Mouse (Mus musculus) heart, adult 2 months (tissue): Measurements from ENCODE around the gene Snrpd2. TPM values are rescaled to one million over a fixed set of nuclear protein-coding genes. Genes with fewer than 3 reads are reported as not detected.
"Not testable (repeated sequence)": the region's sequence is repeated elsewhere in the genome, so short reads cannot be mapped to it uniquely, and the experiment has no call there.

Experiments used
- DNase-seq, 2 experiments: peaks; one replicate each; pipeline ENCODE4 v3.0.0; 2021
- H3K27ac ChIP-seq: fragments of 200-600 bp; 2 replicates; pipeline ENCODE4 v1.8.1; 2022
- H3K27me3 ChIP-seq: fragments of 200-500 bp; 2 replicates; pipeline ENCODE4 v1.6.1; 2012; ENCODE audit warnings: mild to moderate bottlenecking, low read length, inconsistent platforms, mixed read lengths; ENCODE audit not compliant: control insufficient read depth, insufficient read depth
- H3K36me3 ChIP-seq: fragments of 200-500 bp; 2 replicates; pipeline ENCODE4 v1.6.1; 2012; ENCODE audit warnings: low read length, inconsistent platforms; ENCODE audit not compliant: control insufficient read depth, insufficient read depth
- H3K4me1 ChIP-seq: fragments of 200-500 bp; 2 replicates; pipeline ENCODE4 v1.6.1; 2011; ENCODE audit warnings: low read length; ENCODE audit not compliant: control insufficient read depth, insufficient read depth
- H3K4me3 ChIP-seq: fragments of 200-600 bp; 2 replicates; pipeline ENCODE4 v1.8.1; 2022
- H3K79me2 ChIP-seq: fragments of 200-500 bp; replicated peaks from 2 replicates; pipeline ENCODE4 v1.6.1; 2012; ENCODE audit warnings: mild to moderate bottlenecking, inconsistent platforms, low read length, moderate library complexity, mixed read lengths; ENCODE audit not compliant: control insufficient read depth, insufficient read depth
- H3K9ac ChIP-seq: fragments of 200-500 bp; 2 replicates; pipeline ENCODE4 v1.6.1; 2012; ENCODE audit warnings: low read depth, mild to moderate bottlenecking, control low read depth, inconsistent platforms, low read length, mixed read lengths
- CTCF ChIP-seq: fragments of 200-600 bp; IDR thresholded peaks from 2 replicates; pipeline ENCODE4 v1.8.1; 2022; ENCODE audit warnings: antibody characterized with exemption, mild to moderate bottlenecking, moderate library complexity
- EP300 ChIP-seq: fragments of 200-500 bp; IDR thresholded peaks from 2 replicates; pipeline ENCODE4 v1.6.1; 2011; ENCODE audit warnings: low read depth, low read length, control low read depth; ENCODE audit not compliant: insufficient read depth
- POLR2A ChIP-seq: fragments of 200-500 bp; IDR thresholded peaks from 2 replicates; pipeline ENCODE4 v1.6.1; 2011; ENCODE audit warnings: mild to moderate bottlenecking, low read depth, low read length, control low read depth; ENCODE audit not compliant: insufficient read depth
- WGBS: fragments of 180-500 bp; shearing (Covaris S2); methylation state at CpG from one replicate; pipeline ENCODE4 v1.1.7; 2018; 5-methylcytosine and 5-hydroxymethylcytosine counted together
- intact Hi-C: fragments of 180-260 bp; cut with DNase I; formaldehyde crosslinking; loops from one replicate; pipeline ENCODE4 v1.15.1; 2025
- polyA plus RNA-seq: library from polyadenylated mRNA; depleted of rRNA; stranded (reverse); fragments of >200 nt; gene quantifications from 2 replicates; pipeline ENCODE4 v1.2.3, GENCODE M21; 2012
- total RNA-seq, 2 experiments: library from RNA; stranded (reverse); gene quantifications; 2 replicates each; pipeline ENCODE4 v1.2.3; 2021

The Snrpd2 gene
- total and polyA plus RNA-seq, 3 experiments, result 28.6 to 68.7 (median 58.7) TPM

DNA sequence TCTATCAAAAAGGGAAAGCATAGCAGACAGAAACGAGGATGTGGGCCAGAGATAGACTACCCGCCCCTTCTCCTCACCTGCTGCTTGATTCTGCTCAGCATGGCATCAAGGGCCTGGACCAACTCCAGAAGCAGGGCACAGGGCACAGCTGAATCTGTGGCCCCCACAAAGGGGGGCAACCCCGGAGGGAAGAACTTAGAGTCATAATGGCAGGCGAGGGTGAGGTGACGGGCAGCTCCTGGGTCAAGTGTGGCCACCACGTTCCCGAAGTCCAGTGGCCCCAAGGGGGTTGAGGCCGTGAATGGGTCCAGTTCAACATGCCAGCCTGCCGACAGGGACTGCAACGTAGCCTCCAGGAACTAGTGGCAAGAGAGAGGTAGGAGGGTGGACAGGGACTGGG is 2.7 kb upstream of the Snrpd2 start:
- Histone ChIP-seq H3K27ac (no peak overlapping the region), H3K36me3 (no peaks in the 10 kb centered on the region), H3K4me3 (no peak overlapping the region), H3K9ac (no peak overlapping the region), H3K79me2 (no peaks in the 10 kb centered on the region; the same call in 1 of the 2 replicates), H3K27me3 (no peaks in the 10 kb centered on the region), H3K4me1 (no peaks in the 10 kb centered on the region; the same call in 1 of the 2 replicates)
- no peak for TF ChIP-seq POLR2A
- no peak for TF ChIP-seq CTCF
- no peak for TF ChIP-seq EP300
- WGBS, result 84% methylated on average over 10 of the region's 10 CpGs
- no peak for DNase-seq
- intact Hi-C loops, result no loop called here

- TF ChIP-seq EP300, result no peak
- TF ChIP-seq CTCF, result no peak
- TF ChIP-seq POLR2A, result no peak
- Histone ChIP-seq H3K27me3 (no peaks in the 10 kb centered on the region), H3K4me1 (no peaks in the 10 kb centered on the region; the same call in 1 of the 2 replicates), H3K36me3 (no peaks in the 10 kb centered on the region), H3K4me3 (no peak overlapping the region), H3K27ac (no peak overlapping the region), H3K79me2 (no peaks in the 10 kb centered on the region; the same call in 1 of the 2 replicates), H3K9ac (no peak overlapping the region)
- 42% methylated on average over 6 of the region's 6 CpGs for WGBS
- DNase-seq, result no peak
- intact Hi-C loops, result loop anchor here (1.0 kb wide), 1 partner anchor 15 kb away; no protein-coding TSS in a partner anchor
These were observed 2.0 kb upstream of the Snrpd2 start for GRCm38 (mm10) chr7:19147497-19148045.

DNA sequence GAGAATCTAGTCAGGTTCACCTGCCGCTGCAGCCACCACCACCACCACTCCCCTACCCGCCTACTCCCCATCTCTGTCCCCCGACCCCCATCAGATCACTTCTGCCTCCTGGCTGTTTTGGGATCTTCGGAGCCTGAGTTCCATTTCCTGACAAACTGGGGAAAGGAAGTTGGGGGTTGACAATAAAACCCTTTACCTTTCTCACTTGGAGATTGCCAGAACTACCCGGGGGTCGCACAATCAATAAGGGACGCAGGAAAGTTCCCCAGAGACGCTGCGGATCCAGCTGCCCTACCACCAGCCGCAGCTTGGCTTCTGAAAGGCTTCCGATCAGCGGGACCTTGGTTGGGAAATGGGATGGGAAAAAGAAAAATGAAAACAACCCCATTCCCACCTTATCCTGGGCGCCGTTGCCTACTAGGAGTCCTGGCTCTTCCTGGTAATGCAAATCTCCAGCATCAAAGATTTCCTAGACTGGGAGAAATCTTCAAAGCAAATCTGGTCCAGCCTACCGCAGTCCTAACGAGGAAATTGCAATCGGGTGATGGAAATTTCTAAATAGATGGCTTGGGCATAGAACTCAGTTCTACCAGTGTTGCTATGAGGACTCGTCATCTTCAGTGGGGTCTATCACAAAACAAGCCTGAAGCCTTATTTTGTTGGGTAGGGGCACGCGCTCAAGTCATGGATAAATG is 1.2 kb upstream of the Snrpd2 start:
- H3K4me3 ChIP-seq, result peak overlapping the region; percentile 62
- no peaks in the 10 kb centered on the region for H3K27me3 ChIP-seq
- peak overlapping the region; percentile 82 for H3K9ac ChIP-seq
- no peaks in the 10 kb centered on the region for H3K36me3 ChIP-seq
- intact Hi-C loops, result loop anchor here (1.0 kb wide), 1 partner anchor 16 kb away; no protein-coding TSS in a partner anchor
- H3K4me1 ChIP-seq, result no peaks in the 10 kb centered on the region; the same call in 1 of the 2 replicates
- TF ChIP-seq CTCF, result no peak
- no peak for TF ChIP-seq EP300
- no peak for TF ChIP-seq POLR2A
- 6% methylated on average over 20 of the region's 20 CpGs for WGBS
- no peak for DNase-seq
- H3K79me2 ChIP-seq, result no peaks in the 10 kb centered on the region; the same call in 1 of the 2 replicates
- peak overlapping the region; percentile 86 for H3K27ac ChIP-seq

GRCm38 (mm10) chr7:19148875-19149541 is 514 bp upstream of the Snrpd2 start, which contains the start of gene Qpctl:
Gene Qpctl (minus strand): TSS chr7:19149291.
- under 1% methylated on average over 43 of the region's 43 CpGs for WGBS
- H3K9ac ChIP-seq, result peak within 1 kb of the TSS; percentile 87
- H3K27me3 ChIP-seq, result no peaks in the 10 kb centered on the region
- H3K79me2 ChIP-seq, result no peaks in the 10 kb centered on the region; the same call in 1 of the 2 replicates
- peak within 1 kb of the TSS; percentile 86 for H3K27ac ChIP-seq
- DNase-seq, result peak; percentile 98 to 99
- no peaks in the 10 kb centered on the region; the same call in 1 of the 2 replicates for H3K4me1 ChIP-seq
- H3K4me3 ChIP-seq, result peak within 1 kb of the TSS; percentile 86
- intact Hi-C loops, result loop anchor here (1.0 kb wide), 1 partner anchor 17 kb away; no protein-coding TSS in a partner anchor
- TF ChIP-seq CTCF, result no peak
- peak; percentile 73 for TF ChIP-seq POLR2A
- no peaks in the 10 kb centered on the region for H3K36me3 ChIP-seq

DNA sequence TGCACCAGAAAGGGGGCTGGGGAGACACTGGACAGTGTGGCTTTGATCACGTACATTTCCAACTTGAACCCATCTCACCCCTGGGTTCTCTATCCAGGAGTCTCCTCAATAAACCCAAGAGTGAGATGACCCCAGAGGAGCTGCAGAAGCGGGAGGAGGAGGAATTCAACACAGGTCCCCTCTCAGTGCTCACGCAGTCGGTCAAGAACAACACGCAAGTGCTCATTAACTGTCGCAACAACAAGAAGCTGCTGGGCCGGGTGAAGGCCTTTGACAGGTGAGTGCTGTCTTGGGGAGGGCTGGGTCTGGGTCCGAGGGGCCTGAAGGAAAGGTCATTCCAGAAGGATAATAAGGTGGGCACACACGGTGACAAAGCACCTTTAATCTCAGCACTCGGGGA is 1.6 kb downstream of the Snrpd2 start:
- H3K4me1 ChIP-seq, H3K9ac ChIP-seq, H3K27me3 ChIP-seq, H3K4me3 ChIP-seq, H3K36me3 ChIP-seq, intact Hi-C loops, H3K27ac ChIP-seq, DNase-seq, H3K79me2 ChIP-seq: not testable (repeated sequence)
- 81% methylated on average over 10 of the region's 10 CpGs for WGBS
